Mouse (Mus musculus) ES-CJ7 (cell line): ENCODE data around the gene Gm29797.
A peak's percentile ranks its signal among the peaks of the same experiment; 100 is the strongest.

Experiments
- DNase-seq: peaks from one replicate; pipeline ENCODE4 v3.0.0; 2011; ENCODE audit warnings: low read depth, low spot score

Gene Gm29797

DNA sequence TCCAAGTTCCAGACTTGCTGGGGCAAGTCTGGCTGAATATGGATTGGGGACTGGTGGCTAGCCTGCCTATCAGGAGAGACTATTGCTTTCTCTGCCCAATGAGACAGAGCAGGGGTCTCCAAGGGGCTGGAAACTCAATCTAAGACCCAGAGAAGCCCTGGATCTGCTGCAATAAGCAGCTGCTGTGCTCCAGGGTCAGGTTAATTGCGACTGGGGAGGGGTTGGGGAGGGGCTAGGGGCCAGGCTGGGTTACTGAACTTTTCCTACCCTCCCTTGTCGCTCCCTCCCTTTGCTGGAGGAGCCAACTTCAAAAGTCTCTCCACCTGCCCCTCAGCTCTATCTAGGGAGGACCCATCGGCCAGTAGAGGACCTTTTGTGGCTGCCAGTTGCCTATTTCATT, at the start of gene Gm29797:
Gene Gm29797 (plus strand): TSS at position 301 of the 400 bp plus-strand sequence.
- DNase-seq, result no peak

DNA sequence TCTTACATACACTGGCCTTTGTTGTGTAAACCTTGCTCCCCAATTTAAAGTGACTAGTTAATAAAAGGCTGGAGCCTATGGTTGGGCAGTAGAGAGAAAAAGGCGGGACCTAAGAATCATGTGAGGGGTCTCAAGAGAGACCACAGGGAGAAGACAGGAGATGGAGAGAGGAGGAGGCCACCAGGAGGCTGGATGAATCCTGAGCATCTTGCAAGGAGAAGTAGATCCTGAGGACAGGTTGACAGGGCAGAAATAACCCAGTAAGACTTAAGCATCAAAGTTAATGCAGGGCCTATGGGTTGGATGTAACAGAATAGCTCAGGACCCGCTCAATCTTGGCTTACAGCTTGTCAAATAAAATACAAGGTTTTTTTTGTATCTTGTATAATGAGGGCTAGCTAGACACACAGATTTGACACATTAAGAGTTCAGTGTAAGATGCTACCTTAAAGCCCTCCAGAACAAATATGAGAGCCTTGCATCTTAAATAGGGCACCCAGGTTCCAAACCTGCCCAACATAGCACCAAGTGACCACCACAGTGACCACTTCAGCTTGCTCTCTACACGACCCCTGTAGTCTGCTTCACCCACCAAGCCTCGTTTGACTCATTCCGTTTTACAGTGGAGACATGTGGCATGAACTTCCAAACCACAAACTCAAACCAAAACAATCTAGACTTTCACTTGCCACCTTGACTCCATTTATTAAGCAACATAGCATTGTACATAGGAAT, 37.9 kb upstream of the Gm29797 start:
- no peak for DNase-seq

DNA sequence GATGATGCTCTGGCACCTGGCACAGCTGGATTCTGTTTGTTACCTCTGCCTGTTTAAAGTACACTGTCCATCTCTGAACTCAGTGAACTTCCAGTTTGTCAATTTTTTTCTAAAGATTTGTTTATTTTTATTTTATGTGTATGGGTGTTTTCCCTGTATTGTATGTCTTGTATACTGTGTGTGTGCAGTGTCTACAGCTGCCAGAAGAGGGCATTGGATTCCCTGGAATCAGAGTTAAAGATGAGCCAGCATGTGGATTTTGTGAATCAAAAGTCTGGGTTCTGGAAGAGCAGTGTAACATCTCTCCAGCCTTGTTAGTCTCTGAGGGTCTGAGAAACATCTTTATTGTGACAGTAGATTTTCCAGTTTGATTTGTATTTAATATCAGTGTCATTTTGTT, 33.4 kb upstream of the Gm29797 start:
- peak; percentile 19 for DNase-seq

DNA sequence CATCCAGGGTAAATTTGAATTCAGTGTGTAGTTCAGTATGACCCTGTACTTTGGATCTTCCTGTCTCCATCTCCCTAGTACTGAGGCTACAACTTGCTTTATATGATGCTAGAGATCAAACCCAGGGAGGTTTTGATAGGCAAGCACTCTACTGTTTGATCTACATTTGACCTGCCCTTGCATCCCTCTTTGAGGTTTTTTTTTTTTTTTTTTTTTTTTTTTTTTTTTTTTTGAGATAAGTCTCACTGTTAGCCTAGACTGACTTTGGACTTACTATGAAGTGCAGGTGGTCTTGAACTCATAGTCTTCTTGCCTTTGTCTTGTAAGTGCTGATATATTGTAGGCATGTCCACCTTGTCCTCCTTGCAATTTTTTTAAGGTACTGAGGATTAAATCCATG, 28.4 kb upstream of the Gm29797 start:
- no peak for DNase-seq

DNA sequence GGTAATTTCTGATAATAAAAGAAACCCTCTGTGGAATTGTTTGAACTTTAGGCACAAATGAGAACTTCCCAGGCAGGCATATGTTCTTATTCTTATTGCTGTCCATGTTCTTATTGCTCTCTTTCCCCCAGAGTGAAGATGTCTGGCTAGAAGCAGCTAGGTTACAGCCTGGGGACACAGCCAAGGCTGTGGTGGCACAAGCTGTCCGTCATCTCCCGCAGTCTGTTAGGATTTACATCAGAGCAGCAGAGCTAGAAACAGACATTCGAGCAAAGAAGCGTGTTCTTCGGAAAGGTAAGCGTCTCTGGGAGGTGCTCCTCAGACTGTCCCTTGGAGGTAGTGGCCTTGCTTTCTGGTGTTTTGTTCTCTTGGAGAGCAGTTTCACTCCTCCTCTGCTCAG, 24.2 kb upstream of the Gm29797 start:
- DNase-seq, result no peak

DNA sequence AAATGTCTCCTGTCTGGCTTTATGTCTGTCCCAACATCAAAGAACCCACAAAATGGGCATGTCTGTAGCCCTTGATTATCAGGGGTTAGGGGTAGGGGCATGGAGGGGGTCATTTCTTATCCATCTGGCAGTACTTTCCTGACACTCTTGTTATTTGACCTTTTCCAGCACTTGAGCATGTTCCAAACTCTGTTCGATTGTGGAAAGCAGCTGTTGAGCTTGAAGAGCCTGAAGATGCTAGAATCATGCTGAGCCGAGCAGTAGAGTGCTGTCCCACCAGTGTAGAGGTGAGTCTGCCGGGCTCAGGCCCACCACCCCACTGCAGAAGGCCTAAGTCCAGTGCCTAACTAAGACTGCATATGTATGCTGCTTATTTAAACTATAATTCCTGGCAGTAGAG, 21.0 kb upstream of the Gm29797 start:
- DNase-seq, result no peak

DNA sequence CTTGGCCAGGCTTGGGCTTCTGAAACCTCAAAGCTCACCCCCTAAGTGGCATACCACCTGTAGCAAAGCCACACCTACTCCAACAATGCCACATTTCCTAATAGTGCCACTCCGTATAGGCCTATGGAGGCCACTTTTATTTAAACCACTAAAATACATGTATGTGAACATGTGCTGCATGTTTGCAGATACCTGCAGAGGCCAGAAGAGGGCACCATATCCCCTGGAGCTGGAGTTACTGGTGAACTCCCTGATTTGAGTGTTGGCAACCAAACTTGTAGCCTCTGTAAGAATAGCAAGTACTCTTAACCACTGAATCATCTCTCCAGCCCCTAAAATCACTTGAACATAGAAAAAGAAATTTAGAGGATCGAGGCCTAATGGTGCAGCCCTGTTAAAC, 12.5 kb upstream of the Gm29797 start:
- DNase-seq, result peak; percentile 69

DNA sequence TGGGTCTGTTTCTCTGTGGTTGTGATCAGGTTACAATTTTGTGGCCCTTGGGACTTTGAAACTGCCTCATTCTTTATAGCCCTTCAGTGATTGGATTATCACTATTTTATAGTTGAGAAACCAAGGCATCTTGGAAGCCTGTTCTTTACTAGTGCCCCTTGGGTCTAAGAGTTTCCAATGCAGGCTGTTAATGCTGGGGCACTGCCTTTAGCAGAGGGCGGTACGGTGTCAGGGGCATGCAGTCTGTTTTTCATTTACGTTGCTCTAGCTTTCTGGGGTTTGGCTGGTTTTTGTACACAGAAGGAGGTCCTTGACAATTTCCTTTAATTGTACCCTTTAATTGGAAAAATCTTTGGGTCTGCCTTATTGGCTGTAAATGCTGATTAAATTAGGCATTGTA, 11.2 kb upstream of the Gm29797 start:
- no peak for DNase-seq

DNA sequence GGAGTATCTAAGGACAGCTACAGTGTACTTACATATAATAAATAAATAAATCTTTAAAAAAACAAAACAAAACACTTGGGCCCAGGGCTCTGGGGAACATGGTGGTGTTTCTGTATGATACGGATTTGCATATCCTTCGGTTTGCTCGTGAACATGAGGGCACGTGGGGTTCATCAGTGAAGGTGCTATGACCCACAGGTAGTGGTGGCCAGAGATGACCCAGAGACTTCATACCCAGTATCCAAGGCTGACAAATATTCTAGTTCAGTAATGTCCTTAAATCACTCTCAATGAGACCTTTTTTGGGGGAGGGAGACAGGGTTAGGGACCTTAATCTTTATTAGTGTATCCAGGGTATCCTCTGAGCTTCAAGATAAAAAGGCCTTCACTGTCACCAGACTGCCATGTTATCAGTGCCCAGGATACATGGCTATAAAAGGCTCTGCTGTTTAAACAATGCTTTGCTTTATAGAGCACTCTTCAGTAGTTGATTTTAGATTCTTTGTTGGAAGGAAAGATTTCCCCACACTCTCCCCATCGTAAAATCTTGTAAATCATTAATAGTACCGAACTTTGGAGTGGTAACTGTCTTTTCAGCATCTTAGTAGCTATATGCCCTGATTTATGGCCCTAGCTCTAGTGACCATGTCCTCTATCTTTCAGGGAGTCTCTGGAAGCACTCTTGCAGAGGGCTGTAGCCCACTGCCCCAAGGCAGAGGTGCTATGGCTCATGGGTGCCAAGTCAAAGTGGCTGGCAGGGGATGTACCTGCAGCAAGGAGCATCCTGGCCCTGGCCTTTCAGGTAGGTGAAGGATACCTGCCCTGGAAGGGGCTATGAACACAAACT, 10.0 kb upstream of the Gm29797 start:
- DNase-seq, result no peak

DNA sequence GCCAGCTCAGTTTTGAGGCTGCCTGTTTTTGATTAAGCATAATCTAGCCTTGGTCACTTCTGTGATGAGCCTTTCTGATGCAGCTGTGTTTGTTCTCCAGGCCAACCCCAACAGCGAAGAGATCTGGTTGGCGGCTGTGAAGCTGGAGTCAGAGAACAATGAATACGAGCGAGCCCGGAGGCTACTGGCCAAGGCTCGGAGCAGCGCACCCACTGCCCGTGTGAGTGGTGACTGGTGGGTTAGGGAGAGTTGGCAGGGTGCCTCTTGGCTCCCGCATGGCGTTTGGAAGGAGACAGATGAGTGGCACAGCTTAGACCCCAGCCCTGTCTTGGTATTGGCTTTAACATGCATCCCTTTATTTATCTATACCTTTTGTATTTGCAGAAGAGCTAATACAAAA, 7.9 kb upstream of the Gm29797 start:
- DNase-seq, result no peak

DNA sequence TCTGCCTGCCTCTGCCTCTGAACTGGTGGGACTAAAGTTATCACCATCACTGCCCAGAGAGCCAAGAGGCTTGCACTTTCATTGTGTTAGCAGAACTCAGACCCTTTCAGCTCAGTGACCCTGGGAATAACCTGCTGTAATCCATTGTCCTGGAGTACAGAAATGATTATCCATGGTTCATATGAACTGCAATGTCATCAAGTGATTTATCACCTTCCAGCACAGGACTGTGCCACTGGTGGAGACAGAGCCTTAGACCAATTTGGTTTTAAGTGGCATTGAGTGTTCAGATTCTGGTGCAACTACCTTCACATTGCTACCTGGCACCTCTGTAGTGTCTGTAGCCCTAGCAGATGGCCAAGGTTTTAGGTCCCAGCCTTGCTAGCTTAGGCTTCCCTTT, 3.8 kb upstream of the Gm29797 start:
- DNase-seq, result no peak

DNA sequence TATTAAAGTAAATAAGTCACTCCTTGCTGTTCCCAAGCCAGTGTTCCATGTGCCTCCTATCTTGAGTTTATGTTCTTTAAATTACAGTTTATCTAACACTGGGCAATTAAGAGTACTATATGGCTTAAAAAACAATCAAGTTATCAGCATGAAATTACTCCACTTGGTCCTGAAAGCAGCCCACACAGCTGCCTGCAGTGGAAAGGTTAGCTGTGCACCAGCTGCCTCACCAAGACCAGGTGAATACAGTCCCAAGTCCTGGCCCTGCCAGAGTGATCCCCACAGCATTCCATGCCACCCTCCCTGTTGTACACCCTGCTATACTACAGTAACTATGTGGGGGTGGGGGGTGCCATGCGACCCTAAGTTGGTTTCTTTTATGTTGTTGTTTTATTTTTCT, 3.3 kb upstream of the Gm29797 start:
- no peak for DNase-seq

DNA sequence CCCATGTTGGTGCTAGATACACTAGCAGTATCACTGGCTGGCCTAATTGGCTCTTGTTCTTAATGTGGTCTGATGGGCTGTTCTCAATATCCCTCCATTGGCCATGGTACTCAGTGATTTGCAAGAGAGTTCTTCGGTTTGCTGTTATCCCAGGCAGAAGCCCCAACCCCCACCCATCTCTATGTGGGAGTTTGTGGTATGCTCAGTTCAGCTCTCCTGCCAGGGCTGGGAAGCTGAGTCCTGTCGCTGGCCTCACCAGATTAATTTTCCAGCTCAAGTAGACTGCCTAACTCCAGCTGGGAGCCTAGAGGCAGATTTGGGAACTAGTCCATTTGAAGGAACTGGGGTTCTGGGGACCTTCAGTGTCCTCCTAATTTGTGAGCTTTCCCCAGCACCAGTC, 607 bp downstream of the Gm29797 start:
- DNase-seq, result no peak

DNA sequence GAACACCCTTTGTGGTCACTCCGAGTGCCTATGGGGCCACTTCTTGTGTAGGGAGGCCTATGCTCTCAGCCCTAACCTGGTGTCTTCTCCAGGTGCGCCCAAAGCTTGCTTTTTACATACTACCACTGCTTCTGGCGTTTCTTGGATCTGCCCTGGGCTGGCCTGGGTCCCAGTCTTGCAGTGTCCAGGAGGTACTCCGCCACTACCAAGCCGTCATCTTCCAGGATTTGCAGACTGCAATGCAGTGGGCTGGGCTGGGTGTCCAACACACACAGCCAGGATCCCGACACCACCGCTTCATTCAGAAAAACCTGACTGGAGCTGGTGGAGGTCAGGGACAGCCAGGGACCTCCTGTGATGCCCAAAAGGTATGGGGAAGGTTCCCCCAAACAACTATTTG, 1.7 kb downstream of the Gm29797 start:
- no peak for DNase-seq

DNA sequence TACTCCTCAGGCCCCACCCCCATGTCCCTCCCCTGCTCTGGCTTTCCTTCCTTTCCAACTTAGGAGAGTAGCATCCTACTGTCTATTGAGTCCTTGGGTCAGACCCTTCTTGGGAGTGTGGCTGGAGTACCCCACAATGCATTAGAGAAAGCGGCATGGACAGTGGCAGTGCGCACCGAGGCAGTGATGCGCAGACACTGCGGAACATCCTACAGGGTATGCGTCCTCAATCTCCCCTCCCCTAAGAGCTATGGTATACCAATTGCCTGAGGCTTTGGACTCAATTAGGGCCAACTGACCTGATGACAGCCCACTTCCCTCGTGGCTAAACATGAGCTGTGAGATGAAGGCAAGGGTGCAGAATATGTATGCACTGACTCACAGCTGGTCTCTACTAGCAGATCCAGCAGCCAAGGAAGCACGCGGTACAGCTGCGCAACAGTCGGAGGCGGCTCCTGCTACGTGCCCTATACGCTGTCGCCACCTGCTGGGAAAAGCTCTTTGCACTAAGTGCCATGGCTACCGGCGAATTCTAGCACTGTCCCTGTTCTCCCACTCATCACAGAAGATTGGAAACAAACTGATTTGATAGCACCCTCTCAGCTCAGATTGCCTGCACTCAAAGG, 2.2 kb downstream of the Gm29797 start:
- DNase-seq, result peak; percentile 86

DNA sequence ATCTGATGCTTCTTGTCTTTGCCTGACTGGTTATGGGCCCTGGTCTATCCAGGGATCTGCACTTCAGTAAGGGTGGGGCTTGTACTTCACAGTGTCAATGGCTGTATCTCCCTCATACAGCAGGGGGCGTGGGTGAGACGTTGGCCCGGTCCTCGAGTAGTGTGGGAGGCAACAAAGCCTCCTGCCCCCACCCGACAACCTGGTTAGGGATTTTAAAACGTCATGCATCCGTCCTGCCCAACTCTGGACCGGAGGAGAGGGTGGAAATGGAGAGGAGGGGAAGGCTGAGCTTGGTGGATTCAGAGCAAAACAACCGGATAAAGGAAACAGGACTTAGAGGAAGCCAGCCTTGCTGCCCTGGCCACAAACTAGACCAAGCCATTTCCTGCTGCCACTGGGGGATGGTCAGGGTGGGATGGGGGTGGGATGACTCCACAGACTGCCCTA, 2.8 kb downstream of the Gm29797 start:
- DNase-seq, result peak; percentile 93

DNA sequence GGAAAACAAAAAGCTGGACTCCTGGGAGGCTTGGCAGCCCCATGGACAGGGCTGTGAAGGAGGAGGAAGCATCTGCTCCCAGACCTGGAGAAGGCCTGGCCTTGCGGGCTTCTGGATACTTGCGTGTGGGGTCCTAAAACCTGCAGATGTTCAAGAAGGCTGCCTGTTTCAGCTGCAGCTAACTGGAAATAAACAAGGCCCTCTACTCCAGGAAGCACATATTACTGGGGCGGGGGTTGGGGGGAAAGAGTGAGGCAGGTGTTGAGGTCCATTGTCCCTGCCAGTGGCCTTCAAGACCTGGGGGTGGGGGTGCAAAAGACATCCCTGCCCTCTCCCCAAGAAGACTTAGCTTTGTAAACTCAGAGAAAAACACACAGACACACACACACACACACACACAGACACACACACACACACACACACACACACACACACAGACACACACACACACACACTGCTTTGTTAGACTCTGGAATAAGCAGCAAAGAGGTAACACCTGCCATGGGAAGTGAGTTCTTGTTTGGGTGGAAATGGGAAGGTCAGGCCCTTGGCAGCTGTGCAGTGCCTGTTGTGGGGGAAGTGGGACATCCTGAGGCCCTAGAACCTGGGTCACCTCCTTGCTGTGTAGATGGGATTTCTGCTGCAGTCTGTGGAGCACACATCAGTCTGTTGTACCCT, 5.9 kb downstream of the Gm29797 start:
- no peak for DNase-seq

DNA sequence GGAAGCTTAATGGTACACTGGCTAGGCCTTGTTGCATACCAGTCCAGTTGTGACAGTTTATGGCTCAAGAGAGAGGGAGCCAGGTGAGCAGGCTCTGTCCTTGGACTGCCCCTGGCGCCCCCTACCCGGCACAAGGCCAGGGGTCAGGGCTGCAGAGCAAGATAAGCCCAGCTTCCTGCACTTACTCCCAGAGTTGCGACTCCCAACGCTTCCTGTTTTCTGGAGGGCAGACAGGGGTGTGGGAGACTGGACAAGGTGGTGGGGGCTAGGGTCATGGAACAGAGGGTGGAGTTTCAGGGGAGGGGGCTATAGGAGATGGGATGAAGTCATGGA, 6.4 kb downstream of the Gm29797 start:
- no peak for DNase-seq

DNA sequence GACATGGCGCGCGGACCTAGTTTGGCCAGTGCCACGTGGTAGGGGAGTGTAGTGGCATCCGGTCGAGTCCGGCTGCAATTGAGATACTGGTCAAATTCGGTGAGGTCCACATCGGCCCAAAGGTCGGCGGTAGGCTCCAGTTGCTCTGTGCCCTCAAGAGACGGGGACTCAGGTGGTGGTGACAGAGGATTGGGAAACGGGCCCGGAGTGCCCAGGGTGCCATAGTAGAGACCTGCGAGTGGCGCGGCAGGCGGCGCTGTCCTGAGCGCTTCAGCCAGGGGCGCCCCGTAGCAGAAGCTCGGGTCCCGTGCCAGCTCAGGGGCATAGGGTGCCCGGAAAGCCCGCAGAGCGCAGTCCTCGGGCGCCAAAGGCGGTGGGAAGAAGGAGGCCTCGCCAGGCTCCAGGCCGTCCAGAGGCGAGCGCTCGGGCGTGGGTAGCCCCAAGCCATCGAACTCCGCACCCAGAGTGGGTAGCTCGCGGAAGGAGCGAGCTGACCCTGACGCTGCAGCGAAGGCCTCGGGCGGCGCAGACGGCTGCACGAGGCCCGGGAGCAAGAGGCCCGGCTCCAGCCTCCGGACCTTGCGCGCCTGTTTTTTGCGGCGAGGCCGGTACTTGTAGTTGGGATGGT, 13.6 kb downstream of the Gm29797 start:
- peak; percentile 16 for DNase-seq

DNA sequence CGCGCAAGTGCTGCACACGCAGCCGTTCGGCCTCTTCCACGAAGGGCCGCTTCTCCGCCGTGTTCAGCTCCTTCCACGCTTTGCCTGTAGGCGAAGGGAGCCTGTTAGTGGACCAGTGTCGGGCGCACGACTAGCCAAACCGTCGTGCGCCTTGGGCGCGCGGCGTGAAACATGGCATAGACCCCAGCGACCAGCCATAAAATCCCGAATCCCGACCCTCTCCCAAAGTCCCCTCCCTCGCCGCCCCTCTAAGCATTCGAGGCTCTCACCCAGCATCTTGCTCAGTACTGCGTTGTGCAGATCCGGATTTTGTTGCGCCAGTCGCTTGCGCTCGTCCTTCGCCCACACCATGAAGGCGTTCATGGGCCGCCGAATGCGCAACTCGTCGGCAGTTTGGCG, 14.1 kb downstream of the Gm29797 start:
- peak; percentile 21 for DNase-seq

DNA sequence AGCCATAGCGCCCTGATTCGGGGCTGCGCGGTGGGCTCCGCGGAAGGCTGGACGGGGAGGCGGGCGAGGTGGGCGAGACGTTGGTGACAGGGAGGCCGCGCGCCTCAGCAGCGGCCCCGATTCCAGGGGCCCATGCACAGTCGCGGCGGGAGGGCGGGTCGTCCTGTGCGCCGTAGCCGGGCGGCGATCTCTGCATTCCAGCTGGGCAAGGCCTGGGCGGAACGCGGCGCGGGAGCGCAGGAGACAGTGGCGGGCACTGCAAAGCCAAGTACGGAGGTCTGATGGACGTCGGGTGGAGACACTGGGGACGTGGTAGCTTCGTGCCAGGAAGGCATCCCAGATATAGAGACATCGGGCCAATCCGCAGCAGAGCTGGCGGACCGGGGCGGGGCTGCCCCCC, 14.5 kb downstream of the Gm29797 start, which contains the start of gene Sox18:
Gene Sox18 (minus strand): TSS at position 315 of the 400 bp plus-strand sequence.
- DNase-seq, result peak; percentile 20

DNA sequence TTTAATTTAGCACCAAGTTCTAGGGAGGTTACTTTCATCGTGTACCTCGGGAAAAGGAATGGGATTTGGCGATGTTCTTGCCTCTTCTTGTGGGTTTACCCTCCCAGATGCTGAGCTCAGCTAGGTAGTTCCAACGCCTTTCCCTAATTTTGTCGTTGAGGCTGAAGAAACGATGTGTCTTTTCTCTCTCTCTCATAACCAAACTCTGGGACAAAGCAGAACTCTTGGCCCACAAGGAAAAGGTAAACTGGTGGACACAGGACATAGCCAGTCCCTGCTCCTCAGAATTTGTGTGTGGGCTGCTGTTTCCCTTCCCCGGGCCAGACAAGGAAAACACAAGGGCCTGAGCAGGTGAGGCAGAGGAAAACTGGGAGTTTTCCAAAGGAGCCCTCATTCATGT, 15.2 kb downstream of the Gm29797 start:
- DNase-seq, result no peak
